Mouse (Mus musculus) splenic B cell, adult 2 months (primary cell): ENCODE data around the gene Larp1.

Experiments
- DNase-seq: peaks from one replicate; pipeline ENCODE4 v3.0.0-alpha.2; 2011; ENCODE audit warnings: low read depth, low spot score
- H3K27me3 ChIP-seq: 2 replicates; pipeline ENCODE4 v1.6.1; 2012; ENCODE audit warnings: mild to moderate bottlenecking, low read length, moderate library complexity, mixed read lengths; ENCODE audit not compliant: control insufficient read depth, poor library complexity, insufficient read depth, severe bottlenecking
- H3K36me3 ChIP-seq: 2 replicates; pipeline ENCODE4 v1.6.1; 2012; ENCODE audit warnings: mild to moderate bottlenecking, low read length, moderate library complexity, mixed read lengths; ENCODE audit not compliant: control insufficient read depth, poor library complexity, insufficient read depth, severe bottlenecking

Gene Larp1

GRCm38 (mm10) chr11:57983480-57984342 is 25.2 kb upstream of the Larp1 start:
- no peak for DNase-seq
- Histone ChIP-seq H3K27me3 (no peaks in the 10 kb centered on the region), H3K36me3 (no peaks in the 10 kb centered on the region)

- DNase-seq = no peak
- Histone ChIP-seq H3K36me3 (no peaks in the 10 kb centered on the region), H3K27me3 (no peaks in the 10 kb centered on the region)
Measured at GRCm38 (mm10) chr11:57984343-57984666, 24.6 kb upstream of the Larp1 start.

- DNase-seq = no peak
- Histone ChIP-seq H3K27me3 (0 out of 2 replicates have a peak, but pooled peaks cover 1% of the 10 kb centered on the region), H3K36me3 (no peaks in the 10 kb centered on the region)
Measured at GRCm38 (mm10) chr11:57985485-57985884, 23.4 kb upstream of the Larp1 start.

- H3K27me3 ChIP-seq = 0 out of 2 replicates have a peak, but pooled peaks cover 1% of the 10 kb centered on the region
- no peak for DNase-seq
- H3K36me3 ChIP-seq = no peaks in the 10 kb centered on the region
Measured at GRCm38 (mm10) chr11:57986053-57986452, 22.8 kb upstream of the Larp1 start.

- no peak for DNase-seq
- H3K27me3 ChIP-seq = 0 out of 2 replicates have a peak, but pooled peaks cover 1% of the 10 kb centered on the region
- H3K36me3 ChIP-seq = no peaks in the 10 kb centered on the region
Measured at GRCm38 (mm10) chr11:57986456-57986855, 22.4 kb upstream of the Larp1 start.

GRCm38 (mm10) chr11:57986861-57987260 is 22.0 kb upstream of the Larp1 start:
- DNase-seq = peak; percentile 14
- 0 out of 2 replicates have a peak, but pooled peaks cover 1% of the 10 kb centered on the region for H3K27me3 ChIP-seq
- H3K36me3 ChIP-seq = no peaks in the 10 kb centered on the region

- Histone ChIP-seq H3K27me3 (no peaks in the 10 kb centered on the region), H3K36me3 (no peaks in the 10 kb centered on the region)
- no peak for DNase-seq
Measured at GRCm38 (mm10) chr11:57998168-57998567, 10.7 kb upstream of the Larp1 start.

GRCm38 (mm10) chr11:57998872-57999271 is 10.0 kb upstream of the Larp1 start:
- no peak for DNase-seq
- no peaks in the 10 kb centered on the region for H3K36me3 ChIP-seq
- no peaks in the 10 kb centered on the region for H3K27me3 ChIP-seq

GRCm38 (mm10) chr11:58003126-58003525 is 5.7 kb upstream of the Larp1 start:
- Histone ChIP-seq H3K36me3 (no peaks in the 10 kb centered on the region), H3K27me3 (no peaks in the 10 kb centered on the region)
- no peak for DNase-seq

GRCm38 (mm10) chr11:58003734-58004133 is 5.1 kb upstream of the Larp1 start:
- Histone ChIP-seq H3K36me3 (no peaks in the 10 kb centered on the region), H3K27me3 (no peaks in the 10 kb centered on the region)
- DNase-seq = no peak

- H3K27me3 ChIP-seq = no peaks in the 10 kb centered on the region
- DNase-seq = no peak
- H3K36me3 ChIP-seq = no peaks in the 10 kb centered on the region
Measured at GRCm38 (mm10) chr11:58005110-58005509, 3.8 kb upstream of the Larp1 start.

GRCm38 (mm10) chr11:58008013-58008412 is 851 bp upstream of the Larp1 start:
- no peaks in the 10 kb centered on the region for H3K27me3 ChIP-seq
- no peaks in the 10 kb centered on the region for H3K36me3 ChIP-seq
- DNase-seq = no peak

GRCm38 (mm10) chr11:58008437-58009050 is 320 bp upstream of the Larp1 start:
- H3K36me3 ChIP-seq = no peaks in the 10 kb centered on the region
- DNase-seq = peak; percentile 95
- no peaks in the 10 kb centered on the region for H3K27me3 ChIP-seq

GRCm38 (mm10) chr11:58009516-58010141 is 765 bp downstream of the Larp1 start:
- H3K27me3 ChIP-seq = no peaks in the 10 kb centered on the region
- DNase-seq = peak; percentile 56
- no peaks in the 10 kb centered on the region for H3K36me3 ChIP-seq

- no peaks in the 10 kb centered on the region for H3K27me3 ChIP-seq
- no peaks in the 10 kb centered on the region for H3K36me3 ChIP-seq
- DNase-seq = peak; percentile 56
Measured at GRCm38 (mm10) chr11:58010226-58010781, 1.4 kb downstream of the Larp1 start.
